Mouse (Mus musculus) stomach, embryonic 15.5 days (tissue): ENCODE measurements around the gene Zfp575. TPM values are rescaled to one million over a fixed set of nuclear protein-coding genes. Genes with fewer than 3 reads are reported as not detected.

Experiments used
- ATAC-seq: fragments of 200-750 bp; cut with Nextera tagmentation; 2 replicates; pipeline ENCODE4 v1.8.0; 2017; ENCODE audit warnings: low read depth, moderate number of reproducible peaks, moderate TSS enrichment; ENCODE audit not compliant: insufficient read depth, low FRiP score
- H3K27ac ChIP-seq: fragments of 300-500 bp; sonication (generic); 2 replicates; pipeline ENCODE4 v1.5.1; 2015; ENCODE audit warnings: mild to moderate bottlenecking, inconsistent platforms
- H3K27me3 ChIP-seq: fragments of 300-500 bp; sonication (generic); replicated peaks from 2 replicates; pipeline ENCODE4 v1.6.1; 2015; ENCODE audit warnings: inconsistent platforms
- H3K36me3 ChIP-seq: fragments of 300-500 bp; sonication (generic); 2 replicates; pipeline ENCODE4 v1.6.1; 2015; ENCODE audit warnings: inconsistent platforms
- H3K4me1 ChIP-seq: fragments of 300-500 bp; sonication (generic); 2 replicates; pipeline ENCODE4 v1.6.1; 2015; ENCODE audit warnings: inconsistent platforms
- H3K4me2 ChIP-seq: fragments of 300-500 bp; sonication (generic); 2 replicates; pipeline ENCODE4 v1.6.1; 2015; ENCODE audit warnings: mild to moderate bottlenecking, inconsistent platforms
- H3K4me3 ChIP-seq: fragments of 300-500 bp; sonication (generic); replicated peaks from 2 replicates; pipeline ENCODE4 v1.5.1; 2015; ENCODE audit warnings: inconsistent platforms
- H3K9ac ChIP-seq: fragments of 300-500 bp; sonication (generic); 2 replicates; pipeline ENCODE4 v1.6.1; 2015; ENCODE audit warnings: inconsistent platforms
- H3K9me3 ChIP-seq: fragments of 300-500 bp; sonication (generic); 2 replicates; pipeline ENCODE4 v1.6.1; 2016; ENCODE audit warnings: inconsistent platforms
- WGBS: fragments of 180-500 bp; shearing (Covaris S2); methylation state at CpG from one replicate; pipeline ENCODE4 v1.1.7; 2015; 5-methylcytosine and 5-hydroxymethylcytosine counted together
- polyA plus RNA-seq: library from polyadenylated mRNA; unstranded; fragments of >200 nt; fragmentation: Nextera tagmentation; extraction: Ambion mirVana; gene quantifications from 2 replicates; pipeline ENCODE4 v1.2.1, GENCODE M21; 2015

Gene Zfp575
- polyA plus RNA-seq, 1 experiment from 2014 or later: 5.0 TPM

- no peaks in the 10 kb centered on the region for H3K9me3 ChIP-seq
- H3K9ac ChIP-seq: no peak overlapping the region
- no peaks in the 10 kb centered on the region for H3K27me3 ChIP-seq
- H3K27ac ChIP-seq: no peak overlapping the region
- no peak for ATAC-seq
- 60% methylated on average over 19 of the region's 19 CpGs for WGBS
- H3K4me2 ChIP-seq: no peak overlapping the region
- no peak overlapping the region for H3K4me3 ChIP-seq
- H3K4me1 ChIP-seq: peaks cover 20% of the 10 kb centered on the region
- H3K36me3 ChIP-seq: peaks cover 18% of the 10 kb centered on the region
Observed at GRCm38 (mm10) chr7:24534301-24534700, 53.1 kb downstream of the Zfp575 start.

Other genes with a start within 250 kb of the Zfp575 start
- gene Lypd5, start 238.4 kb downstream of the Zfp575 start, polyA plus RNA-seq: 0.26 and 3.0 TPM in 2 replicates
- 7.1 and 14.4 TPM in 2 replicates for gene Kcnn4, start 217.4 kb downstream of the Zfp575 start, polyA plus RNA-seq
- 20.9 and 23.7 TPM in 2 replicates for gene Smg9, start 188.0 kb downstream of the Zfp575 start, polyA plus RNA-seq
- not detected in 2 replicates for gene Irgc1, start 135.3 kb downstream of the Zfp575 start, polyA plus RNA-seq
- gene Plaur, start 125.2 kb downstream of the Zfp575 start, polyA plus RNA-seq: 12.1 and 12.3 TPM in 2 replicates
- 4.7 and 6.3 TPM in 2 replicates for gene Cadm4, start 105.6 kb downstream of the Zfp575 start, polyA plus RNA-seq
- 38.1 TPM in 2 replicates for gene Zfp428, start 80.6 kb downstream of the Zfp575 start, polyA plus RNA-seq
- gene AC161166.1, start 75.2 kb downstream of the Zfp575 start, polyA plus RNA-seq: 0.19 and 0.40 TPM in 2 replicates
- 7.6 and 8.2 TPM in 2 replicates for gene Irgq, start 57.0 kb downstream of the Zfp575 start, polyA plus RNA-seq
- gene Pinlyp, start 41.5 kb downstream of the Zfp575 start, polyA plus RNA-seq: 1.9 and 6.8 TPM in 2 replicates
- gene Xrcc1, start 41.4 kb downstream of the Zfp575 start, polyA plus RNA-seq: 96.1 and 100.0 TPM in 2 replicates
- 31.1 and 37.1 TPM in 2 replicates for gene Ethe1, start 98 bp downstream of the Zfp575 start, polyA plus RNA-seq
- gene Phldb3, start 23.1 kb upstream of the Zfp575 start, polyA plus RNA-seq: 0.43 and 0.54 TPM in 2 replicates
- 22.6 and 42.2 TPM in 2 replicates for gene Lypd3, start 48.9 kb upstream of the Zfp575 start, polyA plus RNA-seq
- gene Tex101, start 89.0 kb upstream of the Zfp575 start, polyA plus RNA-seq: 0.21 TPM in 1 of 2 replicates, not detected in the other
- not detected in 2 replicates for gene BC049730, start 121.6 kb upstream of the Zfp575 start, polyA plus RNA-seq
- not detected in 2 replicates for gene Gm4763, start 139.3 kb upstream of the Zfp575 start, polyA plus RNA-seq
- gene Cd177, start 172.7 kb upstream of the Zfp575 start, polyA plus RNA-seq: 3.3 and 3.7 TPM in 2 replicates
- 0.95 and 1.2 TPM in 2 replicates for gene Ceacam10, start 189.6 kb upstream of the Zfp575 start, polyA plus RNA-seq